Mouse (Mus musculus) limb, embryonic 12.5 days (tissue): ENCODE data around the gene Gm17662. TPM values are rescaled to one million over a fixed set of nuclear protein-coding genes. Genes with fewer than 3 reads are reported as not detected.

Source experiments
- ATAC-seq: fragments of 200-750 bp; cut with Nextera tagmentation; 2 replicates; pipeline ENCODE4 v1.8.0; 2017; ENCODE audit warnings: low read depth, moderate TSS enrichment; ENCODE audit not compliant: insufficient number of reproducible peaks, insufficient read depth, low FRiP score, low TSS enrichment
- H3K27ac ChIP-seq: fragments of 300-500 bp; sonication (generic); 2 replicates; pipeline ENCODE4 v1.5.1; 2016; ENCODE audit warnings: mild to moderate bottlenecking, moderate library complexity
- H3K27me3 ChIP-seq: fragments of 300-500 bp; sonication (generic); 2 replicates; pipeline ENCODE4 v1.6.1; 2016; ENCODE audit warnings: mild to moderate bottlenecking, moderate library complexity
- H3K36me3 ChIP-seq: fragments of 300-500 bp; sonication (generic); 2 replicates; pipeline ENCODE4 v1.6.1; 2016; ENCODE audit warnings: mild to moderate bottlenecking, moderate library complexity
- H3K4me1 ChIP-seq: fragments of 300-500 bp; sonication (generic); replicated peaks from 2 replicates; pipeline ENCODE4 v1.6.1; 2016
- H3K4me2 ChIP-seq: fragments of 300-500 bp; sonication (generic); 2 replicates; pipeline ENCODE4 v1.6.1; 2016; ENCODE audit warnings: mild to moderate bottlenecking, moderate library complexity
- H3K4me3 ChIP-seq: fragments of 300-500 bp; sonication (generic); replicated peaks from 2 replicates; pipeline ENCODE4 v1.5.1; 2016; ENCODE audit warnings: mild to moderate bottlenecking
- H3K9ac ChIP-seq: fragments of 300-500 bp; sonication (generic); replicated peaks from 2 replicates; pipeline ENCODE4 v1.6.1; 2016; ENCODE audit warnings: mild to moderate bottlenecking, moderate library complexity
- H3K9me3 ChIP-seq: fragments of 300-500 bp; sonication (generic); 2 replicates; pipeline ENCODE4 v1.6.1; 2016; ENCODE audit warnings: mild to moderate bottlenecking, moderate library complexity
- WGBS: fragments of 180-500 bp; shearing (Covaris S2); methylation state at CpG from one replicate; pipeline ENCODE4 v1.1.7; 2016; 5-methylcytosine and 5-hydroxymethylcytosine counted together
- polyA plus RNA-seq: library from polyadenylated mRNA; unstranded; fragments of >200 nt; fragmentation: Nextera tagmentation; extraction: Ambion mirVana; gene quantifications from 2 replicates; pipeline ENCODE4 v1.2.1, GENCODE M21; 2016

The Gm17662 gene
- not detected in 2 replicates for polyA plus RNA-seq

DNA sequence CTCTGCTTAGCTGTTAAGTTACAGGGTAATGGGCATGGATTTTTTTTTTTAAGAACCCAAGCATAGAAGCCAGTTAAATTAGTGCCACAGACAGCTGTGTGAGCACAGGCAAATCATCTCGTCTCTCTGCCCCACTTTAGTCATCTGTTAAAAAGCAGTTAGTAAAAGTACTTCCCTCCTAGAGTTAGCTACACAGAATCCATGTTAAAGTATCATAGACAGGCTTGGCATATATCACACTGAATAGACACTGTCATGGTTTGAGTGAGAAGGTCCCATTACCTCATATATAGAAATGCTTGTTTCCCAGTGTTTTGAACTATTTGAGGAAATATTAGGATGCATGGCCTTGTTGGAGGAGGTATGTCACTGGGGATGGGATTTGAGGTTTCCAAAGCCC lies at the start of gene Gm17662:
TSS of gene Gm17662 (plus strand) at position 301 of the 400 bp plus-strand sequence.
- ATAC-seq = no peak
- Histone ChIP-seq H3K36me3 (no peaks in the 10 kb centered on the region), H3K27ac (no peak within 1 kb of the TSS), H3K27me3 (no peaks in the 10 kb centered on the region), H3K4me2 (no peak within 1 kb of the TSS), H3K9ac (no peak within 1 kb of the TSS), H3K4me3 (no peak within 1 kb of the TSS), H3K4me1 (no peaks in the 10 kb centered on the region), H3K9me3 (no peaks in the 10 kb centered on the region)
- 50% methylated on average over 1 of the region's 1 CpGs for WGBS

DNA sequence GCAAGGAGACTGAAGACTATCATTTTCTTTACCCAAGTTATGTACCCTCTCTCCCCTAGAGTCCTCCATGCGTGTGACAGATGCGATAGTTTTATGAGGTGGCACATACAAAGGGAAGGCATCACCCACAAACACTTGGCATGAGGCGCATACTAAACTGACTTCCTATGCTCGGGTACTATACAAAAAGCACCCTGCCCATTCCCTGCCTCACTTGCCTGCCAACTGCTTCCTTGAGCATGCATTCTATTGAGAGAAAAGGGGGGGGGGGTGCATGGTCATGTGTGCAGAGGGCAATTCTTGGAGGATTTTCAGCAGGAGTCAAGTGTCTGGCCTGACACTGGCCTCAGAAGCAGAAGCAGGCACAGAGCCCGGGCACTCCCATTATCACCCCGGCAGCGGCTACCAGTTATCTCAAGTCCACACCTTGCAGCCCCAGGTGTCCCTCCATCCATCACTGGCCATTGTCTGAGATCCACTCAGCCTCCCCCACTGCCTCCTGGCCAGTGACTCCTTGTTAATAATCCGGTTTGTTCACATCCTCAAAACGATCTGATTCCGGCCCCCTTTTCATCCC lies 46.3 kb upstream of the Gm17662 start:
- Histone ChIP-seq H3K9ac (no peak overlapping the region), H3K9me3 (no peaks in the 10 kb centered on the region), H3K4me2 (no peak overlapping the region), H3K4me1 (no peaks in the 10 kb centered on the region), H3K27me3 (no peaks in the 10 kb centered on the region), H3K27ac (no peak overlapping the region), H3K4me3 (no peak overlapping the region), H3K36me3 (no peaks in the 10 kb centered on the region)
- ATAC-seq = no peak
- 62% methylated on average over 10 of the region's 10 CpGs for WGBS

DNA sequence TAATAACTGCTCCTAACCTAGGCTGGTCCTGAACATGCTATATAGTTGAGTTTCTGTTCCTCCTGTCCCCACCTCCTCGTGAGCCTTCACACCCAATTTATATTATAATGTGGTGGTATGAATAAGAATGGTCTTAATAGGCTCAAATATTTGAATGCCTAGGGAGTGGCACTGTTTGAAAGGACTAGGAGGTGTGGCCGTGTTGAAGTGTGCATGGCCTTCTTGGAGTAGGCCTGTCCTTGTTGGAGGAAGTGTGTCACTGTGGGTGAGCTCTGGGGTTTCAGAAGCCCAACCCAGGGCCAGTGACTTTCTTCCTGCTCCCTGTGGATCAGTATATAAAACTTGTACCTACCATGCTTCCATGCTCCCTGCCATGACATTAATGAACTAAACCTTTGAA lies 43.5 kb upstream of the Gm17662 start:
- H3K4me1 ChIP-seq = peaks cover 2% of the 10 kb centered on the region; the same call in 1 of the 2 replicates
- H3K27me3 ChIP-seq = no peaks in the 10 kb centered on the region; the same call in 1 of the 2 replicates
- 88% methylated on average over 2 of the region's 2 CpGs for WGBS
- no peak overlapping the region for H3K27ac ChIP-seq
- no peaks in the 10 kb centered on the region for H3K36me3 ChIP-seq
- no peak overlapping the region for H3K4me2 ChIP-seq
- H3K9me3 ChIP-seq = no peaks in the 10 kb centered on the region
- no peak overlapping the region for H3K4me3 ChIP-seq
- no peak overlapping the region for H3K9ac ChIP-seq
- no peak for ATAC-seq

DNA sequence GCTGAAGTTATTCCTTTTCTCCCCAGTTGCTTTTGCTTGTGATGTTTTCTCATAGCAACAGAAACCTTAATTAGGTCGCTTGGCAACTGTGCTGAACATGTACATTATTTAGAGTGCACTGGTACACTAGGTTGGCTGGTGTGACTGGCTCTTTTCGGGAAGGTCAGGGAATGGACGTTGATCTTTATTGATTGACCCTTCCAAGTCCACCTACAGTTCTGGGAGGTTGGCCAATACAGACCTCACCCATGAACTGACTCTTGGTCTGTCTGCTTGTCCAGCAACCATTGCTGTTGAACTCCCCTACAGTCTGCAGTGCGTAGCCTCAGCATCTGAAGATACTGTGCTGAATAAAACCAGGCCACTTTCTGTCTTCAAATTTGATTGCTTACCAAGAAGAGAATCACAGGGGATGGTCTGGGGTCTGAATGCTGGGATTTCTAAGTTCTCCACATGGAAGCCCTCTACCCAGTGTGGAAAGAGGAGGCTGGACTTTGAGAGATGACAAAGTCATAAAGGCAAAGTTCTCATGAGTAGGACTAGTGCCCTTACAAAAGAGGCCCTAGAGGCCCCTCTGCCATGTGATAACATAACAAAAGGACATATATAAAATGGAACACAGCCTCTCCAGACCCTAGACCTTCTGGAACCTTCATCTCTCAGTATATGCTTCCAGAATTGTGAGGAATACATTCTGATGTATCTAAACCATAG lies 40.5 kb upstream of the Gm17662 start:
- Histone ChIP-seq H3K36me3 (no peaks in the 10 kb centered on the region), H3K4me3 (no peak overlapping the region), H3K4me2 (no peak overlapping the region), H3K9ac (no peak overlapping the region), H3K9me3 (no peaks in the 10 kb centered on the region), H3K27ac (no peak overlapping the region), H3K4me1 (peaks cover 2% of the 10 kb centered on the region; the same call in 1 of the 2 replicates), H3K27me3 (no peaks in the 10 kb centered on the region; the same call in 1 of the 2 replicates)
- ATAC-seq = no peak
- 90% methylated on average over 4 of the region's 4 CpGs for WGBS

DNA sequence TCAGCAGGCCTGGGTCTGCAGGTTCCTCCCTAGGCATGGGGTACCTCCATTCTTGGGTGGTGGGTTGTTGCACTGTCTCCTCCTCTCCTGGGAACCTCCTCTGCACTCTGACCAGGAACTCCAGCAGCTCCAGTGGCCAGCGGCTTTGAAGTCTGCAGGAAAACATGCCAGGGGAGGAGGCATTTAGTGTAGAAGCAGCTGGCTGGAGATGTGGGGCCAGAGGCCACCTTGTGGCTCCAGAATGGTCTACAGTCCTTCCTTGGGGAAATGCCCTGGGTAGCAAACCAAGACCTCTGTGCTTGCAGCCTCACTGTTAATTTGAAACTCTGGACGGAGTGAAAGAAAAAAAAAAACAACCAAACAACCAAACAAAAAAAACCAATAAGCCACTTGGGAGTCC lies 39.6 kb upstream of the Gm17662 start:
- H3K4me3 ChIP-seq = no peak overlapping the region
- H3K4me1 ChIP-seq = peaks cover 2% of the 10 kb centered on the region; the same call in 1 of the 2 replicates
- H3K27me3 ChIP-seq = no peaks in the 10 kb centered on the region; the same call in 1 of the 2 replicates
- H3K9me3 ChIP-seq = no peaks in the 10 kb centered on the region
- no peak overlapping the region for H3K4me2 ChIP-seq
- WGBS = 39% methylated on average over 2 of the region's 2 CpGs
- H3K27ac ChIP-seq = no peak overlapping the region
- H3K9ac ChIP-seq = no peak overlapping the region
- no peaks in the 10 kb centered on the region for H3K36me3 ChIP-seq
- no peak for ATAC-seq

DNA sequence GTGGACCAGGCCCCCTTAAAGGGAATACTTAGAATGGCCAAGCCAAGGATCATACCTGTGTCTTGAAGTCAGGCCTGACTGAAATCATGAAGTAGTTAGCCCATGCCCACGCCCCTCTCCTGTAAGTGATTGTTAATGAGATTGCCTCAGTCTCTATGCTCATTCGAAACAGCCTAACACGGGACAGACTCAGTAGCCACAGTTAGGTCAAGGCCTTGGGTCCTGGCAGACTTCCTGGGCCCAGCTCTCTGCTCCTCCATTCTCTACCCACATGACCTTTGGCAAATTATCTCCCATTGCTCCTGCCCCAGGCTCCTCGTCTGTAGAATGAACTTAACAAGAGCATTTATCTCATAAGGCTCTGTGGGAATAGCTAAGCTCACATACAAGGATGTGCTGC lies 38.1 kb upstream of the Gm17662 start:
- Histone ChIP-seq H3K4me3 (no peak overlapping the region), H3K4me1 (peaks cover 2% of the 10 kb centered on the region; the same call in 1 of the 2 replicates), H3K9ac (no peak overlapping the region), H3K36me3 (no peaks in the 10 kb centered on the region), H3K27ac (no peak overlapping the region), H3K9me3 (no peaks in the 10 kb centered on the region), H3K27me3 (no peaks in the 10 kb centered on the region; the same call in 1 of the 2 replicates), H3K4me2 (no peak overlapping the region)
- no peak for ATAC-seq
- WGBS = 63% methylated on average over 4 of the region's 4 CpGs

DNA sequence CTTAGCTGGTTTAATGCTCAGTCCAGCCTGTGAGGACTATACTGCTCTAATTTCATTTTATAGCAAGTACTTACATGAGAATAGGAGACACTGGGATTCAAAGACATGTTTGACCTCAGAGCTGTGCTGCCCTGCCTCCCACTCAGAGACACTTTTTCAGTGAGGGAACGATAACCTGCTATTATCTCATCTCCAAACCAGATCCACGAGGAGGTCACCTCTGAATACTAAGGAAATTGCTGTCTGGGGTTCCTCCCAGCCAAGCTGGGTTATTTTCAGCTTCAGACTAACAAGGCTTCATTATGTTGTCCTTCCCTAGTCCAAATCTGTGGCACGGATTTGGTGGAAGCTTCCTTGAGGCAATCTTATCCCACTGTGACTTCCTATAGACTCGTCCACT lies 37.2 kb upstream of the Gm17662 start:
- Histone ChIP-seq H3K27ac (no peak overlapping the region), H3K9ac (no peak overlapping the region), H3K4me2 (no peak overlapping the region), H3K4me1 (peaks cover 2% of the 10 kb centered on the region; the same call in 1 of the 2 replicates), H3K4me3 (no peak overlapping the region), H3K9me3 (no peaks in the 10 kb centered on the region), H3K27me3 (no peaks in the 10 kb centered on the region; the same call in 1 of the 2 replicates), H3K36me3 (no peaks in the 10 kb centered on the region)
- no peak for ATAC-seq
- 67% methylated on average over 4 of the region's 4 CpGs for WGBS

DNA sequence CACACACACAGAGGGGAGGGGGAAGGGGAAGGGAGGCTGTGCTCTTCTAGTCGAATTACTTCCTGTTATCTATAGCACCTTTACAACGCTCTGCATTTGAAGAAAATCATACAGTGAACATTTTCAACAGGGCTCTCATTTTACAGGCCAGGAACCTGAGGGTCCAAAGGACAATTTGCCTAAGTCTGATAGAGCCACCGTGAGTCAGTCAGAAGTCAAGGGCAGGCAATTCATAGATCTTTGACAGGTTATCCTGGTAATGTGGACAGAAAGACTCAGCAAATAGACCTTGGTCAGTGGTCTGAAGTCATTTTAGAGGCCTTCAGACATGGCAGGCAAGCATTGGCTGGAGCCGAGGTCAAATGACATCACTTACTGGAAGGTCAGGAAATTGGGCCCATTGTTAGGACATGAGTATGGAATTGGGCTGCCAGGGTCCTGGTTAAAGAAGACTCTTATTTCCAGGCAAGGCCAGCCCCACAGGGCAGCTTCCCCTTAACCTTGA lies 33.5 kb upstream of the Gm17662 start:
- no peaks in the 10 kb centered on the region for H3K4me1 ChIP-seq
- no peaks in the 10 kb centered on the region for H3K27me3 ChIP-seq
- no peak overlapping the region for H3K4me3 ChIP-seq
- no peak overlapping the region for H3K4me2 ChIP-seq
- 89% methylated on average over 4 of the region's 4 CpGs for WGBS
- no peak overlapping the region for H3K27ac ChIP-seq
- no peaks in the 10 kb centered on the region for H3K9me3 ChIP-seq
- H3K9ac ChIP-seq = no peak overlapping the region
- no peak for ATAC-seq
- H3K36me3 ChIP-seq = no peaks in the 10 kb centered on the region

DNA sequence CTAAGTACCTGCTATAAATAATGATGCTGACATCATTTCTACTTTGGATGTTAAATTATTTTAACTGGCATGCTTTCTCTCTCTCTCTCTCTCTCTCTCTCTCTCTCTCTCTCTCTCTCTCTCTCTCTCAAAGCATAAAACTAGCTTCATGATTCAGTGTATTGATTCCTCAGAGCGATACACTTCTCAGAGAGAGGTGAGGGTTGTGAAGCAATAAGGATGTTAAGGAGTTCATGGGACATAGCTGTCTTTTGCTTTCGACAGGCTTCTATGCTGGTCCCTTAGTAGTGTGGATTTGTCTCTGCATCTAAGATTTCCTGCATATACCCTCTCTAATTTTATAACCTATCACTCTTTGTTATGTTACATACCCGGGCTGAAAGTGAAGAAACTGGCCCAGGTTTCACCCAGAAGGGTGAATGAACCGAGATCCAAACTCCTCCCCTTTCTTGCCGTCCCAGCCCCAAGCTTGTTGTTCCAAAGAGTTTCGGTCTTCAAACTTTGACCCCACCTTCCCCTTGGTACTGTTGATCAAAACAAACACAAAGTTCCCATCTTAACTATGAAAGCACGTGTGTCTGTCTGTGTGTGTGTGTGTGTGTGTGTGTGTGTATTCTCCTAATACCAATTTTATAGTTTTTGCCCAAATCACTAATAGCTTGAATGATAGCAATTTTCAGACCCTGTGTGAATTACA lies 32.6 kb upstream of the Gm17662 start:
- no peaks in the 10 kb centered on the region for H3K4me1 ChIP-seq
- no peak overlapping the region for H3K27ac ChIP-seq
- H3K9ac ChIP-seq = no peak overlapping the region
- H3K4me3 ChIP-seq = no peak overlapping the region
- H3K4me2 ChIP-seq = no peak overlapping the region
- no peak for ATAC-seq
- WGBS = 84% methylated on average over 7 of the region's 7 CpGs
- no peaks in the 10 kb centered on the region for H3K27me3 ChIP-seq
- no peaks in the 10 kb centered on the region for H3K36me3 ChIP-seq
- no peaks in the 10 kb centered on the region for H3K9me3 ChIP-seq

DNA sequence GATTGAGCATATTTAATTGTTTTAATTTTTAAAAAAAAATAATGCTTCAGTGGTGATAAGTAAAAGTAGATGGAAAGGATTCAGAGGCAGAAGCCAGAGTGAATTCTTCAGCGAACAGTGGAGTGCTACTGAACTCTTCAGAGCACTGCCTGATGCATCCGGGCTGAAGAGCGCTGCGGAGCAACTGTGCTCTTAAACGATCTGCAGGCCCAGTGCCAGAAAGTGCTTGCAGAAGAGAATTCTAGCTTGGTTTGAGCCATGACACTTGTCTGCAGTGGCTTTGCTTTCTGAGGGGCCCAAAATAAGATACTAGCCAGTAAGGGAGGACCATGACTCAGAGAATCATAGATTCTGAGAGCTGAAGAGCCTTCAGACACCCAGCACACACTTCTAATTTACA lies 28.2 kb upstream of the Gm17662 start:
- H3K9ac ChIP-seq = no peak overlapping the region
- no peaks in the 10 kb centered on the region for H3K4me1 ChIP-seq
- no peak overlapping the region for H3K27ac ChIP-seq
- no peak overlapping the region for H3K4me3 ChIP-seq
- H3K4me2 ChIP-seq = no peak overlapping the region
- H3K27me3 ChIP-seq = no peaks in the 10 kb centered on the region
- H3K36me3 ChIP-seq = no peaks in the 10 kb centered on the region
- no peaks in the 10 kb centered on the region for H3K9me3 ChIP-seq
- ATAC-seq = no peak
- WGBS = 83% methylated on average over 5 of the region's 5 CpGs

DNA sequence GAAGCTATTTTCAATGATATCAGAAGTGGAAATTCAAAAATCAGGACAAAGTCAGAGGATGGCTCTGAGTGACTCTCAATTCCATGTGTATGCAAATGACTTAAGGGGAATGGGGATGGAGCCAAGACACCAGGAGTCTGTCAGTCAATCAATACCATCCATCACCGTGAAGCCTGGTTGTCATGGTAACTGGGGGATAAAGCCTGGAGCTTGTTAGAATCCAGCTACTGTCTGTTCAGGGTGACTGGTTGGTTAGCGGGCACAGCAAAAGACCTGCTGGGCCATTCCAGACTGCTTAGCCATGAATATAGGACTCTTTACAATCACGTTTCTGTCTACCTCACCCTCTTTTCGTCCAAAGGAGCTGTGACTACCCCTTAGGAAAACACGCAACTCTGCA lies 22.0 kb upstream of the Gm17662 start:
- H3K4me1 ChIP-seq = no peaks in the 10 kb centered on the region
- H3K4me2 ChIP-seq = no peak overlapping the region
- WGBS = 58% methylated on average over 5 of the region's 5 CpGs
- no peak overlapping the region for H3K4me3 ChIP-seq
- no peak overlapping the region for H3K9ac ChIP-seq
- no peaks in the 10 kb centered on the region for H3K27me3 ChIP-seq
- H3K36me3 ChIP-seq = no peaks in the 10 kb centered on the region
- no peak overlapping the region for H3K27ac ChIP-seq
- no peaks in the 10 kb centered on the region for H3K9me3 ChIP-seq
- ATAC-seq = no peak
